Mouse (Mus musculus) neural tube, embryonic 14.5 days (tissue): ENCODE measurements around the gene Npat. TPM values are rescaled to one million over a fixed set of nuclear protein-coding genes. Genes with fewer than 3 reads are reported as not detected.

Source experiments
- ATAC-seq: fragments of 200-750 bp; cut with Nextera tagmentation; 2 replicates; pipeline ENCODE4 v1.8.0; 2017; ENCODE audit warnings: low read depth, mild to moderate bottlenecking, moderate TSS enrichment, moderate library complexity
- H3K27ac ChIP-seq: fragments of 300-500 bp; sonication (generic); 2 replicates; pipeline ENCODE4 v1.5.1; 2014; ENCODE audit warnings: low read depth, mild to moderate bottlenecking, control low read depth, low read length, moderate library complexity, mixed read lengths
- H3K27me3 ChIP-seq: fragments of 300-500 bp; sonication (generic); 2 replicates; pipeline ENCODE4 v1.6.1; 2014; ENCODE audit warnings: low read length; ENCODE audit not compliant: control insufficient read depth, insufficient read depth
- H3K36me3 ChIP-seq: fragments of 300-500 bp; sonication (generic); 2 replicates; pipeline ENCODE4 v1.6.1; 2014; ENCODE audit warnings: low read length, mixed read lengths; ENCODE audit not compliant: control insufficient read depth, insufficient read depth
- H3K4me1 ChIP-seq: fragments of 300-500 bp; sonication (generic); 2 replicates; pipeline ENCODE4 v1.6.1; 2014; ENCODE audit warnings: low read length; ENCODE audit not compliant: control insufficient read depth, insufficient read depth
- H3K4me2 ChIP-seq: fragments of 300-500 bp; sonication (generic); 2 replicates; pipeline ENCODE4 v1.6.1; 2014; ENCODE audit warnings: mild to moderate bottlenecking, low read depth, low read length, control low read depth
- H3K4me3 ChIP-seq: fragments of 300-500 bp; sonication (generic); 2 replicates; pipeline ENCODE4 v1.5.1; 2014; ENCODE audit warnings: low read depth, low read length, control low read depth, mixed read lengths
- H3K9ac ChIP-seq: fragments of 300-500 bp; sonication (generic); replicated peaks from 2 replicates; pipeline ENCODE4 v1.6.1; 2014; ENCODE audit warnings: low read depth, mild to moderate bottlenecking, control low read depth, low read length, mixed read lengths
- H3K9me3 ChIP-seq: fragments of 300-500 bp; sonication (generic); 2 replicates; pipeline ENCODE4 v1.6.1; 2016; ENCODE audit warnings: low read length; ENCODE audit not compliant: control insufficient read depth
- WGBS: fragments of 180-500 bp; shearing (Covaris S2); extraction: QIAGEN DNeasy Blood & Tissue Kit; methylation state at CpG from one replicate; pipeline ENCODE4 v1.1.7; 2014; 5-methylcytosine and 5-hydroxymethylcytosine counted together
- polyA plus RNA-seq: library from polyadenylated mRNA; unstranded; fragments of >200 nt; fragmentation: Nextera tagmentation; extraction: Ambion mirVana; gene quantifications from 2 replicates; pipeline ENCODE4 v1.2.1, GENCODE M21; 2014

The Npat gene
- polyA plus RNA-seq, 1 experiment from 2014 or later = 13.7 TPM

DNA sequence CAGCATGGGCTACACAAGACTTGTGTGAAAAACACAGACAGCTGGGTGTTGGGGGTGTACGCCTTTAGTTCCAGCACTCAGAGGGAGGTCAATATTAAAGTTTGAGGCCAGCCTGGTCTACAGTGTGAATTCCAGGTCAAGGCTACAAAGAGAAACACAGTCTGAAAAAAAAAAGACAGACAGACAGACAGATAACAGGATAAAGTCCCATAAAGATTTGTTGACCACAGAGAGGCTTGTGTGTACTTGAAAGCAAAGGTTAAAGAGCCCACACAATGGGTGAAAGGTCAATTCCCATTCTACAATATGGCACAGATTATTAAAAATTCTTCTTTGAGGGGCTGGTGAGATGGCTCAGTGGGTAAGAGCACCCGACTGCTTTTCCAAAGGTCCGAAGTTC lies 70.3 kb downstream of the Npat start:
- 95% methylated on average over 3 of the region's 3 CpGs for WGBS
- Histone ChIP-seq H3K4me2 (no peak overlapping the region), H3K4me1 (0 out of 2 replicates have a peak, but pooled peaks cover 5% of the 10 kb centered on the region), H3K27me3 (no peaks in the 10 kb centered on the region), H3K9me3 (no peaks in the 10 kb centered on the region), H3K4me3 (no peak overlapping the region), H3K9ac (no peak overlapping the region), H3K36me3 (no peaks in the 10 kb centered on the region), H3K27ac (no peak overlapping the region)
- ATAC-seq = no peak

DNA sequence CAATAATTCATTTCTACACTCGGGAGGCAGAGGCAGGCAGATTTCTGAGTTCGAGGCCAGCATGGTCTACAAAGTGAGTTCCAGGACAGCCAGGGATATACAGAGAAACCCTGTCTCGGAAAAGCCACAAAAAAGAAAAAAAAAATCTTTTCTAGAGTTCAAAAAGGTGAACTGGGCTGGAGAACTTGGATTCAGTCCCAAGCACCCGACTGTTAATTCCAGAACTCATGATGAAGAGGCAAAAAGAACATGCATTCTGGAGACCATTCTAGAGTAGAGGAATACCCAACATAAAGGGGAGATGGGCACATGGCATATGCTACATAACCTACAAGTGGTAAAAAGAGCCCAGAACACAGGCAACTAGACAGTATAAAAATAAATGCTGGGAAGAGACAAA lies 71.0 kb downstream of the Npat start:
- H3K4me3 ChIP-seq = no peak overlapping the region
- 95% methylated on average over 4 of the region's 4 CpGs for WGBS
- no peak overlapping the region for H3K27ac ChIP-seq
- no peak for ATAC-seq
- H3K27me3 ChIP-seq = no peaks in the 10 kb centered on the region
- H3K9ac ChIP-seq = no peak overlapping the region
- no peak overlapping the region for H3K4me2 ChIP-seq
- 0 out of 2 replicates have a peak, but pooled peaks cover 5% of the 10 kb centered on the region for H3K4me1 ChIP-seq
- no peaks in the 10 kb centered on the region for H3K36me3 ChIP-seq
- no peaks in the 10 kb centered on the region for H3K9me3 ChIP-seq

DNA sequence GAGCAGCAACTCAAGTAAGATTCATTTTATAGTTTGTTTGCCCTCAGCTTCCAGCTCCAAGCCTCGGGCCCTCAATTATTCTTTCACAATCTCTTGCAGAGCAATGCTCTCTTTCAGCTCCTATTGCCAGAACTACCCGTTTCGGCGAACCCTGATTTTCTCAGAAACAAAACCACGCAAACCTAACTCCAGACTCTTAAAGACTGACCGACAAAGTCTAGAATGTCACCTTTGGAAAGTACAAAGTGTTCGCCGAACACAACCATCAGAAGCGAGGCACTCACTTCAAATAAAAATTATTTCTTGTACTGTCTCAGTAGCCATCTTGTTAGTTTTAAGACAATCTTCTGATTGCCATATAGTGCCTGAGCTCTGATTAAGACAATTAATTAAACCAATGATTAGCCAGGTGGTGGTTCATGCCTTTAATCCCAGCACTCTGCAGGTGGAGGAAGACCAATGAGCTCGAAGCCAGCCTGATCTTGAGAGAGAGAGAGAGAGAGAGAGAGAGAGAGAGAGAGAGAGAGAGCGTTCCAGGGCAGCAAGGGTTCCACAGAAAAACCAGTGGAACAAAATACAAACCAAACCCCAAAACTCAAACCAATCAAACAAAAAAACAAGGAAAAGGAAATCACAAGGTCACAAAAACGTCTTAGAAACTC lies 72.6 kb downstream of the Npat start:
- 74% methylated on average over 12 of the region's 12 CpGs for WGBS
- peak overlapping the region; percentile 76 for H3K4me3 ChIP-seq
- H3K36me3 ChIP-seq = no peaks in the 10 kb centered on the region
- peak overlapping the region; percentile 81 for H3K4me2 ChIP-seq
- 0 out of 2 replicates have a peak, but pooled peaks cover 5% of the 10 kb centered on the region for H3K4me1 ChIP-seq
- H3K9me3 ChIP-seq = no peaks in the 10 kb centered on the region
- H3K27me3 ChIP-seq = no peaks in the 10 kb centered on the region
- no peak for ATAC-seq
- peak overlapping the region; percentile 78 for H3K27ac ChIP-seq
- H3K9ac ChIP-seq = peak overlapping the region; percentile 90

DNA sequence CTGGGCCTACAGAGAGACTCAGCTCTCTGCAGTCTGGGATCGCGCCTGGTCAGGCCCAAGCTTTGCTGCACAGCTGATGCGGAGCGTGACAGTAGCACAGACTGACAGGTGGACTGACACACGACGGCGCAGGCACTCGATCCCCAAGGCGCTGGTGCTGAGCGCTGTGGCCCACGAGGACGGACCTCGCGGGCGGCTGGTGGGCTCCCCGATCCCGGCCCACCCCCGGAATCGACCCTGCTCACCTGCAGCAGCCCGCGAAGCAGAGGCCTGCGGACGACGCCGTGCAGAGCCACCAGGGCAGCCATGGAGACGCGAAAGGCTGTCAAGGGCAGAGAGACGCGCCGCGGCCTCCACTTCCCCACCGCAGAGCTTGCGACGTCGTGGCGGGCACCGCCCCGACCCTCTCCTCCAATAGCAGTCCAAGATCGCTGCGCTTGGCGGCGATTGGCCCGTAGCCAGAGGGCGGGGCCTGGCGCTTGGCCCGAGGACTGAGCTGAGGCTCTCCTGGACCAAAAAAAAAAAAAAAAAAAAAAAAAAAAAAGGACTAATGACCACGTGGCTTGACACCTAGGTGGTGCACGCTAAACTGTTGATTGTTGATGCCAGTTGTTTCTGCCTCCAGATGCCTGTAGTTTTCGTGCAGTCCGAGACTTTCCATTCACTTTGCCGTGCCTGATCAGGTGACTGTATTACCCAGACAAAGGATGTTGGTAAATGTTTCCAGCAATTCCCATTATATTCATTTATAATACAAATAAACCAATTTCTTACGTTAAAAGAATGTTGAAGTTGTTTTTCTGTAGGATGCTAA lies 73.3 kb downstream of the Npat start, which contains the start of gene Acat1:
TSS of gene Acat1 (minus strand) at position 415 of the 814 bp plus-strand sequence.
- WGBS = 5% methylated on average over 51 of the region's 52 CpGs
- 0 out of 2 replicates have a peak, but pooled peaks cover 5% of the 10 kb centered on the region for H3K4me1 ChIP-seq
- no peaks in the 10 kb centered on the region for H3K9me3 ChIP-seq
- no peaks in the 10 kb centered on the region for H3K27me3 ChIP-seq
- H3K27ac ChIP-seq = peak within 1 kb of the TSS; percentile 78
- H3K4me2 ChIP-seq = peak within 1 kb of the TSS; percentile 81
- peak; percentile 99 for ATAC-seq
- H3K9ac ChIP-seq = peak within 1 kb of the TSS; percentile 90
- peak within 1 kb of the TSS; percentile 76 for H3K4me3 ChIP-seq
- no peaks in the 10 kb centered on the region for H3K36me3 ChIP-seq

DNA sequence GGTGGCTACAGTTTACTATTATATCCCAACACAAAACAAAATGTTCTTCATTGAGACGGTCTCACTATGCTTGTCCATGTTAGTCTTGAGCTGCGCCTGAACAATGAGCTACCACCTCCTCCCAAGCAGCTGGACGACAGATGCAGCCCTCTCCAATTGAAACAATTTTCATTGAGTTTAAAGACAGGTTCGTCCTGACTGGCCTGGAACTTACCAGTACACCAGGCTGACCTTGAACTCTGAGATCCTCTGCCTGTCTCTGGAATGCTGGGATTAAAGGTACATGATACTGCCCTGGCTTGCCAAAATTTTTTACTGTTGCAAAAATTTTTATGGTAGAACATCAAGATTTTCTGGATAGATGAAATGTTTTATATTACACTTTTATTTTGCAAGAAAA lies 77.4 kb downstream of the Npat start:
- H3K4me1 ChIP-seq = 0 out of 2 replicates have a peak, but pooled peaks cover 2% of the 10 kb centered on the region
- no peak for ATAC-seq
- no peaks in the 10 kb centered on the region for H3K27me3 ChIP-seq
- no peak overlapping the region for H3K27ac ChIP-seq
- 86% methylated on average over 4 of the region's 4 CpGs for WGBS
- H3K9me3 ChIP-seq = no peaks in the 10 kb centered on the region
- H3K4me3 ChIP-seq = no peak overlapping the region
- H3K36me3 ChIP-seq = peaks cover 16% of the 10 kb centered on the region; the same call in 1 of the 2 replicates
- H3K9ac ChIP-seq = no peak overlapping the region
- no peak overlapping the region for H3K4me2 ChIP-seq

DNA sequence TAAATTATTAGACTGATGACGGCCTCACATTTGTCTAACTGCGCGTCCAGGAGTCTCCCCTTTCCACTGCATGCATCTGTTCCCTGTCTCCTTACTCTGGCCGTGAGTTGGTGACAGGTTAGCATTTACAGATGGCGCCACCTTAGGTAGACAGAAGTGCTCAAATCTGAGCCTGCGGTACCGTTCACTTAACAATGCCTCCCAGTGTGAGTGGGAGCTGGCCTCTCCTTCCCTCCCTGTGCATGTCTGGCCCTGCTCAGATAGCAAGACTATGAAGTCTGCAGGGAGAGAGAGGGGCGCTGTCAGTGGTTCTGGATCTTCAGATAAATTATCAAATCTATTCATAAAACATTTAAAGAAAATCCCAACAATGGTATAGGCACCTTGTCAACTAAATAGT lies 78.4 kb downstream of the Npat start:
- no peaks in the 10 kb centered on the region for H3K4me1 ChIP-seq
- H3K4me3 ChIP-seq = no peak overlapping the region
- H3K4me2 ChIP-seq = no peak overlapping the region
- no peak overlapping the region for H3K9ac ChIP-seq
- no peaks in the 10 kb centered on the region for H3K9me3 ChIP-seq
- peaks cover 18% of the 10 kb centered on the region; the same call in 1 of the 2 replicates for H3K36me3 ChIP-seq
- WGBS = 86% methylated on average over 8 of the region's 8 CpGs
- ATAC-seq = no peak
- no peak overlapping the region for H3K27ac ChIP-seq
- H3K27me3 ChIP-seq = no peaks in the 10 kb centered on the region

Other genes starting within 250 kb of the Npat start
- 0.18 and 0.50 TPM in 2 replicates for gene Exph5, start 235.4 kb upstream of the Npat start, polyA plus RNA-seq
- gene Kdelc2, start 153.0 kb upstream of the Npat start, polyA plus RNA-seq = 3.8 and 7.2 TPM in 2 replicates
- gene 4930550C14Rik, start 134.7 kb upstream of the Npat start, polyA plus RNA-seq = 0.16 and 0.49 TPM in 2 replicates
- gene Atm, start 307 bp upstream of the Npat start, polyA plus RNA-seq = 11.9 and 14.1 TPM in 2 replicates
- gene Acat1, start 73.3 kb downstream of the Npat start, polyA plus RNA-seq = 178 and 193 TPM in 2 replicates
- 59.7 and 71.3 TPM in 2 replicates for gene Cul5, start 133.0 kb downstream of the Npat start, polyA plus RNA-seq
- gene Rab39, start 169.2 kb downstream of the Npat start, polyA plus RNA-seq = 4.3 and 6.2 TPM in 2 replicates
- 24.3 and 24.8 TPM in 2 replicates for gene Slc35f2, start 234.5 kb downstream of the Npat start, polyA plus RNA-seq